Mouse (Mus musculus): ENCODE data around the gene Tmem255a. TPM values are rescaled to one million over a fixed set of nuclear protein-coding genes. Genes with fewer than 3 reads are reported as not detected.

Gene Tmem255a
- polyA plus RNA-seq (2016; fragmentation: Nextera tagmentation; extraction: Ambion mirVana) = 22.2 and 27.4 TPM in 2 replicates

DNA sequence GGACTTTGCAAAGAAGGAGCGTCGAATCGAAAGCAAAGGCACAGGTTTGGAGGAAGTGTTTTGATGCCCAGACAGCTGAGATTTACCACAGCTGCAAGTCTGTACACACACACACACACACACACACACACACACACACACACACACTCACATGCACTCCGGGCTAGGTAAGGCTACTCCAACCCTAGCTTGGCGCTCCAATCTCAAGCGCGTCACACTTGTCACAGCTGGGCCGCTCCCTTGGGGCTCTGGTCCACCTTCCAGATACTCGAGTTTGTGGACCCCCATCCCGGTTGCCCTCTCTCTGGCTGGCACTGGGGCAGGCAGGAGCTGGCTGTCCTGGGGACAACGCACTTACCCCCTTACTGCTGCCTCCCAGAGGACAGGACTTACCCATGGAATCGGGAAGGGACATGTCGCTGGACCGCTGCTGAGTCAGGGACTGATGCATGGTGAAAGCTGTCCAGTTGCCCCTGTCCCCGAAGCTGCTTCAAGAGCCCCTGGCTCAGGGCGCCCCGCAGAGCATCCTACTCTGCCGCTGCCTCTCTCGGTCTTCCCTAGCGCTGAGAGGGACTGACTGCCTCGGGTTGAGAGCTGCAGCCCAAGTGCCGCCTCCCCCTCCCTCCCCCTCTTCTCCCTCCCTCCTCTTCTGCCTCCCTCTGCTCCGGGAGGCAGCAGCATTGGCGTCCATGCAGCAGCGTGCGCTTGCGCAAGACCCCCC, at the start of gene Tmem255a:
Gene Tmem255a (minus strand): TSS at position 589 of the 721 bp plus-strand sequence.
- no peak within 1 kb of the TSS for H3K27ac ChIP-seq
- no peaks in the 10 kb centered on the region; the same call in 1 of the 2 replicates for H3K4me1 ChIP-seq
- H3K4me2 ChIP-seq (replicated peaks) = peak within 1 kb of the TSS; percentile 63
- no peaks in the 10 kb centered on the region for H3K9me3 ChIP-seq (replicated peaks)
- 24% methylated on average over 23 of the region's 27 CpGs for WGBS
- H3K4me3 ChIP-seq = peak within 1 kb of the TSS; percentile 36
- H3K27me3 ChIP-seq = peaks cover 11% of the 10 kb centered on the region; the same call in 1 of the 2 replicates
- peak; percentile 82 for ATAC-seq (ENCODE audit: low FRiP score)
- peak within 1 kb of the TSS; percentile 51 for H3K9ac ChIP-seq
- no peaks in the 10 kb centered on the region for H3K36me3 ChIP-seq

DNA sequence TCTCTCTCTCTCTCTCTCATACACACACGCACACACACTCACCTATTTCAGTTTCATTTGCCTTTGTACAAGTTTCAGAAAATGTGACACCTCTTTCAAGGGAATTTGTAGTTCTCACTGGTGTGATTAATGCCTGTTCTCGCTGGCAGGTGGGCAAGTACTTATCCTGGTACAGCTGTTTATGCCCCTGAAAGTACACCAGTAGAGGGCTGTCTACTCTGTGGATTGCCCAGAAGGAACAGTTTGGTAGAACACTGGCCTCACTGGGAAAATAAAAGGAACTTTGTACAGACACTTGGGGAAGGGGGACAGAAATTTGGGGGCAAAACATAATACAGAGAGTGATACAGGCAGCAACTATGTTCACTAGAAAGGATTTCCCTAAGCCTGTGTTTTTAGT, 7.4 kb upstream of the Tmem255a start:
- Histone ChIP-seq H3K9ac (no peak overlapping the region), H3K4me3 (no peak overlapping the region), H3K4me2 (replicated peaks) (no peak overlapping the region), H3K9me3 (replicated peaks) (no peaks in the 10 kb centered on the region), H3K36me3 (no peaks in the 10 kb centered on the region), H3K4me1 (no peaks in the 10 kb centered on the region), H3K27ac (no peak overlapping the region), H3K27me3 (no peaks in the 10 kb centered on the region)
- WGBS = 25% methylated on average over 2 of the region's 2 CpGs
- no peak for ATAC-seq (ENCODE audit: low FRiP score)

DNA sequence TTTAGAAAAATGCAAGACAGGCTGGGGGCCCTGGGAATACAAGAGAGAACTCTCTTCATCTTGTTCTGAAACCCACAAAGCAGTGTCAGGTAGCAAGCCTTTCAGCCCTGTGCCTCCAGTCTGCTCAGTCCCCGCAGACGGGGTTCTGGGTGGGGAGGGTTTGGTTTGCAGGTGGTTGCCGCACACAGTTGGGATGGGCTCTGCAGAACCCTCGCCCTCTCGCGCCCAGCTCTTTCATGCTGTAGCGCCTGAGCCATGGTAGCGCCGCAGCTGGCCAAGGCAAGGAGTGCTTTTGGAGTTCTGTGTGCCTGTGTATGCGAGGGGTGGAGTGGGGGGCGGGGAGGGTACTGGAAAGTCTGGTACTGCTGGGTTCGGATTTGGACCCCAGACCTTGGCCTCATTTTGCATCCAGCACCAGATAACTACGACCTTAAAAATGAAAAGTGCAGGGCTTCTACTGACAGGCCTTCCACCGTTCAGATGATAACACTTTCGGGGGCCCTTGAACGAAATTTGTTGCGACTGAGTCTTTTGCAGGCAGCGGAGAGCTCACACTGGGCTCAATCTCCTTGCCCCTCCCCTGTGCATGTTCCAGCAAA, 1.8 kb downstream of the Tmem255a start:
- H3K27me3 ChIP-seq = peaks cover 11% of the 10 kb centered on the region; the same call in 1 of the 2 replicates
- WGBS = 24% methylated on average over 18 of the region's 18 CpGs
- H3K36me3 ChIP-seq = no peaks in the 10 kb centered on the region
- H3K4me2 ChIP-seq (replicated peaks) = peak overlapping the region; percentile 63
- no peak overlapping the region for H3K27ac ChIP-seq
- H3K4me3 ChIP-seq = peak overlapping the region; percentile 36
- ATAC-seq (ENCODE audit: low FRiP score) = 0 out of 2 replicates have a peak, but pooled peaks have one; percentile 33
- no peaks in the 10 kb centered on the region for H3K9me3 ChIP-seq (replicated peaks)
- no peaks in the 10 kb centered on the region; the same call in 1 of the 2 replicates for H3K4me1 ChIP-seq
- no peak overlapping the region for H3K9ac ChIP-seq

DNA sequence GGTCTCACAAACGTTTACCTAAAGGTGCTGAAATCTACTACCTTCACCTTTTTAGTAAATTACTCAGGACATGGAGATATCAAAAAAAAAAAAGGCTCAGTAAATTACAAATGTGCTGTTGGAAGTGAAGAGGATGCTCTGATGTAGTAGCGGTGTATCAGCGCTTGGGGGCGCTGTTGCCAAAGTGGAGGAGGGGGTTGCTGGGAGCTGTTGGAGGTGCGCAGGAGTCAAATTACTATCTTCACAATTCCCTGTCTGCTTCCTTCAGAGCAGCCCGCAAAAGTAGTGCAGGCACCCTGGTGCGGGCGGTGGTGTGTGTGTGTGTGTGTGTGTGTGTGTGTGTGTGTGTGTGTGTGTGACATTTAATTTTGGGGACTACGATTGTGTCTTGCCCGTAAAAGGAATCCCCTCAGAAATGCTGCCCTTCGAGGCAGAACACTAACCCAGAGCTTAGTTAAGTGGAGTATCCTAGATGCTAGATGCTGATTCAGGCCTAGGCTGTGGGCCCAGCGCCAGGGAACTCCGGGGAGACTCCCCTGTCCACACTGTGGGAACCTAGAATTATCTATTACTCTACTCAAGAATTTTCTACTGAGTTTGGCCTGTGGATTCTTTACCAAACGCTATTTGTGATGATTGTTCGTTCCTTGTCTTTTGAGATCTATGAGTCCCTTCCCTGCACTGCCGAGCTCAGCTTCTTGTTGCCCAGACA, 2.4 kb downstream of the Tmem255a start:
- H3K9me3 ChIP-seq (replicated peaks) = no peaks in the 10 kb centered on the region
- WGBS = 20% methylated on average over 16 of the region's 16 CpGs
- no peak overlapping the region for H3K27ac ChIP-seq
- no peak for ATAC-seq (ENCODE audit: low FRiP score)
- H3K4me1 ChIP-seq = no peaks in the 10 kb centered on the region; the same call in 1 of the 2 replicates
- H3K27me3 ChIP-seq = peaks cover 11% of the 10 kb centered on the region; the same call in 1 of the 2 replicates
- H3K4me3 ChIP-seq = peak overlapping the region; percentile 36; the same call in 1 of the 2 replicates
- H3K9ac ChIP-seq = no peak overlapping the region
- no peaks in the 10 kb centered on the region for H3K36me3 ChIP-seq
- H3K4me2 ChIP-seq (replicated peaks) = peak overlapping the region; percentile 63

DNA sequence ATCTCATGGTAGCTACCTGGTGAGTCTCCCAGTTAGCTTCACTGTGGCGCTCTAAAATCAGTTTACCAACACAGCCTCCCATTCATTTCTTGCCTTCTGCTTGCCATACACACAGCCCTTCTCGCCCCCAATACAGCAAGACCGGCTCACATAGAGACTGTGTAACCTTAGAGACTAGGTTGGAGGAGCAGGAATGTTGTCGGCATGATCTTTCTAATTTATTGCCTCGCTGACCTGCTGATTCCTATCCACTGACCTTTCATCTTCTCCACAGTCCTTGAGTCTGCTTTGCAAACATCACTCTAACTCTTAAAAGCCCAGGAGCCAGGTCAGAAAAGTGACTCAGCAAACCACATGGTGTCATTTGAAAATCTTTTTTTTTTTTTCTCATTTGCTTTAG, 4.6 kb downstream of the Tmem255a start:
- Histone ChIP-seq H3K9ac (no peak overlapping the region), H3K9me3 (replicated peaks) (no peaks in the 10 kb centered on the region), H3K4me1 (no peaks in the 10 kb centered on the region; the same call in 1 of the 2 replicates), H3K4me3 (no peak overlapping the region), H3K4me2 (replicated peaks) (no peak overlapping the region), H3K27me3 (peaks cover 11% of the 10 kb centered on the region; the same call in 1 of the 2 replicates), H3K36me3 (no peaks in the 10 kb centered on the region), H3K27ac (no peak overlapping the region)
- no peak for ATAC-seq (ENCODE audit: low FRiP score)
- WGBS = 28% methylated on average over 5 of the region's 5 CpGs

DNA sequence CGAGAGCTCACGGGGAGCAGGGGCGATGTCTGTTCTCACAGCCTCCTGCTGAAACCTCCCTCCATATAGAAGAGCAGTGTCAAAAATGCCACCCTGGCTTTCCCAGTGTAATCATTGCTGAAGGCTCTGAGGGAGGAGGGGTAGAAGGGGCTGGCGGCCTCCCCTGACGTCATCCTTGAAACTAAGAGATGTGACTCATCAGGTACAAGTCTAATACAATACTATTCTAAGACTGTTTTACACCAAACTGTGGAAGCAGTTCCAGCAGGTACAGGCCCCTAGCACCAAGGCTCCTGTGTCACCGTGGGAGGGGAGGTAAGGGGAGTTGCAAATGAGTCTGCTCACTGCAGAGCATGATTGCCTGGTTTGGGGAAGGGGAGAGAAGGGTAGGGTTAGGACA, 5.1 kb downstream of the Tmem255a start:
- no peak overlapping the region for H3K9ac ChIP-seq
- H3K36me3 ChIP-seq = no peaks in the 10 kb centered on the region
- ATAC-seq (ENCODE audit: low FRiP score) = no peak
- no peak overlapping the region for H3K4me2 ChIP-seq (replicated peaks)
- peaks cover 11% of the 10 kb centered on the region; the same call in 1 of the 2 replicates for H3K27me3 ChIP-seq
- no peaks in the 10 kb centered on the region for H3K9me3 ChIP-seq (replicated peaks)
- WGBS = 36% methylated on average over 6 of the region's 6 CpGs
- no peak overlapping the region for H3K27ac ChIP-seq
- no peaks in the 10 kb centered on the region; the same call in 1 of the 2 replicates for H3K4me1 ChIP-seq
- H3K4me3 ChIP-seq = no peak overlapping the region

DNA sequence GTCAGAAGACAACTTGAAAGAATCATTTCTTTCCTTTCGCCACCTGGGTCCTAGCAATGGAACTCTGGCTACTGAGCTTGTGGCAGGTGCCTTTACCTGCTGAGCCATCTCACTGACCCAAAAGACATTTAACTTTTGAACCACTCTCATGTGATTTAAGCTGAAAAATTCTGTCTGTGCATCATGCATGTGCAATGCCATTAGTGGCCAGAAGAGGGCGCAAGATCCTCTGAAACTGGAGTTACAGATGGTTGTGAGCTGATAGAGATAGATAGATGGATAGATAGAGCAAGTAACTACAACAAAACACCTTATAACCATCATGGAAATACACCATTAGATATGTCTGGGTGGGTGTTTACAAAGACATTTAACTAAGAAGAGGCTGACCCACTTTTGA, 14.5 kb downstream of the Tmem255a start:
- H3K27me3 ChIP-seq = no peaks in the 10 kb centered on the region
- WGBS = 33% methylated on average over 2 of the region's 2 CpGs

DNA sequence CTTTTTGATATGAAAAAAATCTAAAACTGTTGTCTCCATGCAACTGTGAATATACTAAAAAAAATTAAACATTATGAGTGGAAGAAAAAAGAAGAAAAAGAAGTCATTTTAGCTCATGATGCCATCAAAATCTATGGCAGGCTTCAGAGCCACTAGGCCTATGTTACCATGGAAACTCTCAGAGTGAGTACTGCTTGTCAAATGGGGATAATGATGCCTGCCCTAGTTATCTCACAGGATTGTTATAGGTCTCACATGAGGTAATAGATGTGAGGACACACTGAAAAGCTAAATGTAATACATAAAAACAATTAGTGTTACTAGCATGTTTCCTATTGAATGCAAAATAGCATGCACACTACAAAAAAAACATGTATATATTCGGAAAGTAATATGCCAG, 22.4 kb downstream of the Tmem255a start:
- H3K27me3 ChIP-seq = no peaks in the 10 kb centered on the region
- no peak overlapping the region for H3K9ac ChIP-seq
- no peaks in the 10 kb centered on the region for H3K9me3 ChIP-seq (replicated peaks)
- 72% methylated on average over 1 of the region's 1 CpGs for WGBS
- no peak overlapping the region for H3K4me2 ChIP-seq (replicated peaks)
- no peaks in the 10 kb centered on the region for H3K4me1 ChIP-seq
- ATAC-seq (ENCODE audit: low FRiP score) = no peak
- H3K27ac ChIP-seq = no peak overlapping the region
- H3K36me3 ChIP-seq = no peaks in the 10 kb centered on the region
- H3K4me3 ChIP-seq = no peak overlapping the region

More for the DNA sequence above, 14.5 kb downstream of the Tmem255a start:
- no peak for ATAC-seq (ENCODE audit: low FRiP score)
- H3K4me1 ChIP-seq = no peaks in the 10 kb centered on the region
- no peak overlapping the region for H3K4me2 ChIP-seq (replicated peaks)
- H3K9ac ChIP-seq = no peak overlapping the region
- no peak overlapping the region for H3K27ac ChIP-seq
- H3K9me3 ChIP-seq (replicated peaks) = no peaks in the 10 kb centered on the region
- H3K36me3 ChIP-seq = no peaks in the 10 kb centered on the region
- H3K4me3 ChIP-seq = no peak overlapping the region

DNA sequence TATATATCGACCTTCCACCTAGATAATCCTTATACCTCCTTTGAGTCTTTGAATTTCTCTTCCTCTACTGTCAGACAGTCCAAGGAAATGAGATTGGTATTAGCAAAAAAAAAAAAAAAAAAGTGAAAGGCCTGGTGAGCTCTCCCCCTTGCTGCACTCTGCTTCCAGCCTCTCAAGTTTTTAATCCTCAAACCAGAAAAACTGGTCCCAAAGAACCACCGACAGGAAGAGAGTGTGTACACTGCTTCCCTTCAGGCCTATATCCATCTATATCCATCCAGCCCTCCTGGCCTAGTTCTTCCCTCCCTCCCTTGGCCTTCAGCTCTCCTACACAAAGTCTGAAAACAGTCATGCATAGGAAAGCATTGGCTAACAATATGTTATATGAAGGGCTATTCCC, 29.5 kb downstream of the Tmem255a start:
- Histone ChIP-seq H3K4me1 (no peaks in the 10 kb centered on the region), H3K9me3 (replicated peaks) (no peaks in the 10 kb centered on the region), H3K4me3 (no peak overlapping the region), H3K4me2 (replicated peaks) (no peak overlapping the region), H3K27me3 (no peaks in the 10 kb centered on the region), H3K9ac (no peak overlapping the region), H3K36me3 (no peaks in the 10 kb centered on the region), H3K27ac (no peak overlapping the region)
- 60% methylated on average over 2 of the region's 2 CpGs for WGBS
- no peak for ATAC-seq (ENCODE audit: low FRiP score)

DNA sequence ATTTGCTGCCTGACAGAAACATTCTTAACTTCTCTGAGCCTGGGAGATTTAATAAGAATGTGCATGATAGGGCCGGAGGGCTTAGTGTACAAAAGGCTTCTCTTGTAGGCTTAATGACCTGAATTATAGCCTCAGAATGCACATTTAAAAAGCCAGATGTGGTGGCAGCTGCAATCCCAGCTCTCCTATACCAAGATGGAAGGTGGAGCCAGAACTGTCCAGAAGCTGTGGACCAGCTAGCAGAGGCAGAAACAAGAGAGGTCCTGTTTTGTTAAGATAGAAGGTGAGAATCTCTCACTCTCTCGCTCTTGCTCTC, 34.6 kb downstream of the Tmem255a start:
- 80% methylated on average over 2 of the region's 2 CpGs for WGBS
- no peak overlapping the region for H3K9ac ChIP-seq
- H3K27ac ChIP-seq = no peak overlapping the region
- no peaks in the 10 kb centered on the region for H3K36me3 ChIP-seq
- H3K4me3 ChIP-seq = no peak overlapping the region
- H3K4me2 ChIP-seq (replicated peaks) = no peak overlapping the region
- no peaks in the 10 kb centered on the region for H3K4me1 ChIP-seq
- H3K27me3 ChIP-seq = no peaks in the 10 kb centered on the region
- no peak for ATAC-seq (ENCODE audit: low FRiP score)
- H3K9me3 ChIP-seq (replicated peaks) = no peaks in the 10 kb centered on the region

DNA sequence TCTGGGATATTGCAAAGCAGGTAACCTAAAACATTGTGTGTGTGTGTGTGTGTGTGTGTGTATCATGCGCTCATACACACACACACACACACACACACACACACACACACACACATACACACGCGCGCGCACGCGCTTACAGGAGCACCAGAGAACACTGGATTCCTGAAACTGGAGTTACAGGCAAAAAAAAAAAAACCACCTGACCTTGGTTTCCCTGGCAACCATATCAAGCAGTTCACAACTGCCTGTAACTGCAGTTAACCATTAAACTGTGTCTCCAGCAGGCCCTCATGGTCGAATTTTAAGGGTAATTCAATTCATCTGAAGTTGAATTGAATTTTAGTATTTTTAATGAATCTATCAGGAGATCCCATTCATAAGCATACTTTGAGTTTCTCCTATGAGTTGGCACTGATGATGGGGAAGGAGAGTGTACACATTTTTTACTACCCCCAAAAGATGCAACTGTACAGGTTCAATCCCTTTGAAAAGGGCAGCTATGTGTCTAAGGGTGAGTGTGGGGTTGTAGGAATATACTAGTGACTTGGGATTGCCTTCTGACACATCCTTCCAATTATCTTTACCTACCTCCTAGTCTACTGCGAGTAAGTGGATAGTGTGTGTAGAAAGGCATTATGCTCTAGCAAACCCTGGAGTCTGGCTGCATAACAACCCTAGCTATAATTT, 35.1 kb downstream of the Tmem255a start:
- Histone ChIP-seq H3K9me3 (replicated peaks) (no peaks in the 10 kb centered on the region), H3K4me2 (replicated peaks) (no peak overlapping the region), H3K36me3 (no peaks in the 10 kb centered on the region), H3K27me3 (no peaks in the 10 kb centered on the region), H3K4me3 (no peak overlapping the region), H3K4me1 (no peaks in the 10 kb centered on the region), H3K27ac (no peak overlapping the region), H3K9ac (no peak overlapping the region)
- WGBS = 77% methylated on average over 9 of the region's 9 CpGs
- no peak for ATAC-seq (ENCODE audit: low FRiP score)

DNA sequence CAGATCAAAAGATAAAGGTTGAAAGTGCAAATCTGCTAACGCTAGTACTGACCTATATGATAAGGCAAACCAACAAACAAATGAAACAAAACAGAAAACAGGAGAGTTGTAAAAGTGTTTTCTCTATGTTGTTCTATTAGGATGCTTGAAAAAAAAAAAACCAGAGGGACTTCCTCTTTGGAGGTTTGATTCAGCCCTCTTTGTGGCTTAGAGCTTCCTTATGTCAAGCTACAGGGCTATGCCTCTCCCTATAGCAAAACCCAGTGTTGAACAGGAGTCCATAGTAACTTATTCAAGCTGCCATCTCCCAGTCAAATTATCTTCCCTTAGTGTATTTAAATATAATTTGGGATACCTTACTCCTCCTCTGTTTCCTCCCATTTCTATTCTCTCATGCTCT, 44.8 kb downstream of the Tmem255a start:
- H3K36me3 ChIP-seq = no peaks in the 10 kb centered on the region
- H3K4me1 ChIP-seq = no peaks in the 10 kb centered on the region
- no peaks in the 10 kb centered on the region for H3K9me3 ChIP-seq (replicated peaks)
- 68% methylated on average over 1 of the region's 1 CpGs for WGBS
- H3K4me3 ChIP-seq = no peak overlapping the region
- no peak overlapping the region for H3K9ac ChIP-seq
- H3K27me3 ChIP-seq = no peaks in the 10 kb centered on the region
- no peak overlapping the region for H3K4me2 ChIP-seq (replicated peaks)
- no peak for ATAC-seq (ENCODE audit: low FRiP score)
- H3K27ac ChIP-seq = no peak overlapping the region

Measured in hindbrain, embryonic 12.5 days (tissue).